Mouse (Mus musculus): ENCODE results near the gene Abr. TPM values are rescaled to one million over a fixed set of nuclear protein-coding genes. Genes with fewer than 3 reads are reported as not detected.

The Abr gene
- total and polyA plus RNA-seq, 2 experiments from 2014 or later: 102 to 243 TPM

GRCm38 (mm10) chr11:76516951-76517350 is 105.2 kb downstream of the Abr start:
- Histone ChIP-seq H3K9me3 (ENCODE audit: low read length) (no peaks in the 10 kb centered on the region), H3K4me2 (ENCODE audit: low read depth, low read length, poor library complexity, severe bottlenecking) (no peak overlapping the region), H3K4me1 (ENCODE audit: insufficient read depth, low read length) (no peaks in the 10 kb centered on the region), H3K36me3 (ENCODE audit: insufficient read depth, low read length) (peaks cover 2% of the 10 kb centered on the region), H3K27ac (ENCODE audit: low read depth, low read length) (no peak overlapping the region), H3K27me3 (ENCODE audit: insufficient read depth, low read length) (no peaks in the 10 kb centered on the region), H3K4me3 (ENCODE audit: low read depth, low read length) (no peak overlapping the region), H3K9ac (replicated peaks; ENCODE audit: low read length, poor library complexity, severe bottlenecking) (no peak overlapping the region)
- 73% methylated on average over 3 of the region's 3 CpGs for WGBS
- no peak for TF ChIP-seq CTCF (IDR thresholded peaks at IDR 0.05)
- DNase-seq (ENCODE audit: low spot score) (no peak), ATAC-seq (ENCODE audit: low FRiP score) (no peak)

GRCm38 (mm10) chr11:76515123-76515522 is 107.0 kb downstream of the Abr start:
- 85% methylated on average over 11 of the region's 11 CpGs for WGBS
- Histone ChIP-seq H3K36me3 (ENCODE audit: insufficient read depth, low read length) (no peaks in the 10 kb centered on the region; the same call in 1 of the 2 replicates), H3K27me3 (ENCODE audit: insufficient read depth, low read length) (no peaks in the 10 kb centered on the region), H3K27ac (ENCODE audit: low read depth, low read length) (no peak overlapping the region), H3K9me3 (ENCODE audit: low read length) (no peaks in the 10 kb centered on the region), H3K4me2 (ENCODE audit: low read depth, low read length, poor library complexity, severe bottlenecking) (no peak overlapping the region), H3K9ac (replicated peaks; ENCODE audit: low read length, poor library complexity, severe bottlenecking) (no peak overlapping the region), H3K4me1 (ENCODE audit: insufficient read depth, low read length) (no peaks in the 10 kb centered on the region), H3K4me3 (ENCODE audit: low read depth, low read length) (no peak overlapping the region)
- ATAC-seq (ENCODE audit: low FRiP score): no peak
- DNase-seq (ENCODE audit: low spot score): no peak
- TF ChIP-seq CTCF (IDR thresholded peaks at IDR 0.05): no peak

DNA sequence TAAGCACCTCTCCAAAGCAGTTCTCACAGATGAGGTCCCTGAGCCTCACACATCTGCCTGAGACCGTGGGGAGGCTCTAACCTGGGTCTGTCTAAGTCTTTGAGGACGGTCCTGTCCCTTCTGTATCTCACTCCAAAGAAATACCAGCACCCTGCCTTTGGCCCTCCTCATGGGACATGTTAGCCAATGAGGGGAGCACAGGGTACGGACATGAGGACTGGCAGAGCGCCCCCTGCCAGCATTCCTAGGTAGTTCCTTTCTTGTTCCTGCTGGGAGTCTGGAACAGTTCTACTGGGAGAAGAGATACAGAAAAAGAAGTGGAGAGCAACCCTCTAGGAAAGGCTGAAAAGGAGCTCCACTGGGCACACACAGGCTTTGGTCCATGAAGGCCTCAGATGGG is 111.1 kb downstream of the Abr start:
- Histone ChIP-seq H3K4me3 (ENCODE audit: low read depth, low read length) (no peak overlapping the region), H3K4me2 (ENCODE audit: low read depth, low read length, poor library complexity, severe bottlenecking) (no peak overlapping the region), H3K9me3 (ENCODE audit: low read length) (no peaks in the 10 kb centered on the region), H3K9ac (replicated peaks; ENCODE audit: low read length, poor library complexity, severe bottlenecking) (no peak overlapping the region), H3K36me3 (ENCODE audit: insufficient read depth, low read length) (no peaks in the 10 kb centered on the region), H3K27ac (ENCODE audit: low read depth, low read length) (no peak overlapping the region), H3K27me3 (ENCODE audit: insufficient read depth, low read length) (no peaks in the 10 kb centered on the region), H3K4me1 (ENCODE audit: insufficient read depth, low read length) (peaks cover 14% of the 10 kb centered on the region)
- ATAC-seq (ENCODE audit: low FRiP score) (no peak), DNase-seq (ENCODE audit: low spot score) (no peak)
- WGBS: 60% methylated on average over 4 of the region's 4 CpGs
- peak; percentile 48; the same call in 1 of the 2 replicates for TF ChIP-seq CTCF (IDR thresholded peaks at IDR 0.05)

- Histone ChIP-seq H3K9ac (replicated peaks; ENCODE audit: low read length, poor library complexity, severe bottlenecking) (no peak overlapping the region), H3K4me1 (ENCODE audit: insufficient read depth, low read length) (peaks cover 14% of the 10 kb centered on the region), H3K4me2 (ENCODE audit: low read depth, low read length, poor library complexity, severe bottlenecking) (no peak overlapping the region), H3K4me3 (ENCODE audit: low read depth, low read length) (no peak overlapping the region), H3K27me3 (ENCODE audit: insufficient read depth, low read length) (no peaks in the 10 kb centered on the region), H3K36me3 (ENCODE audit: insufficient read depth, low read length) (no peaks in the 10 kb centered on the region), H3K27ac (ENCODE audit: low read depth, low read length) (peak overlapping the region; percentile 83), H3K9me3 (ENCODE audit: low read length) (no peaks in the 10 kb centered on the region)
- 79% methylated on average over 13 of the region's 13 CpGs for WGBS
- DNase-seq (ENCODE audit: low spot score) (peak; percentile 61), ATAC-seq (ENCODE audit: low FRiP score) (no peak)
- TF ChIP-seq CTCF (IDR thresholded peaks at IDR 0.05): no peak
Measured at GRCm38 (mm10) chr11:76509751-76510723, 112.1 kb downstream of the Abr start.

- TF ChIP-seq CTCF (IDR thresholded peaks at IDR 0.05): no peak
- 85% methylated on average over 32 of the region's 32 CpGs for WGBS
- no peak overlapping the region for H3K4me3 ChIP-seq (ENCODE audit: low read depth, low read length)
- no peaks in the 10 kb centered on the region for H3K27me3 ChIP-seq (ENCODE audit: insufficient read depth, low read length)
- H3K9me3 ChIP-seq (ENCODE audit: low read length): no peaks in the 10 kb centered on the region
- no peak for DNase-seq (ENCODE audit: low spot score)
- no peak for ATAC-seq (ENCODE audit: low FRiP score)
- peak overlapping the region; percentile 42; the same call in 1 of the 2 replicates for H3K9ac ChIP-seq (replicated peaks; ENCODE audit: low read length, poor library complexity, severe bottlenecking)
- H3K36me3 ChIP-seq (ENCODE audit: insufficient read depth, low read length): no peaks in the 10 kb centered on the region
- H3K4me2 ChIP-seq (ENCODE audit: low read depth, low read length, poor library complexity, severe bottlenecking): peak overlapping the region; percentile 6; the same call in 1 of the 2 replicates
- peaks cover 14% of the 10 kb centered on the region for H3K4me1 ChIP-seq (ENCODE audit: insufficient read depth, low read length)
- H3K27ac ChIP-seq (ENCODE audit: low read depth, low read length): peak overlapping the region; percentile 83
Measured at GRCm38 (mm10) chr11:76508831-76509595, 113.1 kb downstream of the Abr start.

All from midbrain, postnatal 0 days (tissue).